Mouse (Mus musculus) MEL (cell line): ENCODE measurements around the gene Spaca3.

Source experiments
- CHD2 ChIP-seq: IDR thresholded peaks from 2 replicates; pipeline ENCODE4 v1.6.1; 2011; ENCODE audit warnings: low read length, improper control_type of control experiment
- CTCF ChIP-seq, 3 experiments: IDR thresholded peaks in 2 of 3; conservative IDR thresholded peaks in 1 of 3; 2 replicates each; pipeline ENCODE4 v1.5.1; 2011 to 2012; ENCODE audit warnings: low read length in 3 of 3, low read depth in 2 of 3, mild to moderate bottlenecking in 2 of 3, improper control_type of control experiment in 1 of 3, inconsistent platforms in 1 of 3, mixed read lengths in 1 of 3, moderate library complexity in 1 of 3; ENCODE audit not compliant: control insufficient read depth in 1 of 3, insufficient read depth in 1 of 3, poor library complexity in 1 of 3, severe bottlenecking in 1 of 3
- GATA1 ChIP-seq: IDR thresholded peaks from 2 replicates; pipeline ENCODE4 v1.6.1; 2011; ENCODE audit warnings: low read depth, low read length, improper control_type of control experiment
- MAFK ChIP-seq: IDR thresholded peaks from 2 replicates; pipeline ENCODE4 v1.6.1; 2011; ENCODE audit warnings: low read depth, mild to moderate bottlenecking, low read length, improper control_type of control experiment, borderline replicate concordance

- TF ChIP-seq CHD2 (no peak), MAFK (no peak), GATA1 (no peak), CTCF (IDR thresholded peaks at IDR 0.05 in 2 of 3, conservative IDR thresholded peaks at IDR 0.05 in 1 of 3; ENCODE audit: control insufficient read depth in 1 of 3, insufficient read depth in 1 of 3, low read depth in 2 of 3, low read length in 3 of 3, poor library complexity in 1 of 3, severe bottlenecking in 1 of 3) (no peak)
Measured at GRCm38 (mm10) chr11:80848131-80848530, 10.0 kb upstream of the Spaca3 start.
